Mouse (Mus musculus) cerebellum, postnatal 4 days (tissue): ENCODE measurements around the gene Hist1h3e.

Experiments used
- DNase-seq, 2 experiments: peaks; one replicate each; pipeline ENCODE4 v3.0.0; 2022; ENCODE audit warnings: low spot score in 2 of 2, mixed read lengths in 1 of 2

Gene Hist1h3e

GRCm38 (mm10) chr13:23537006-23537710 lies 25.0 kb downstream of the Hist1h3e start:
- no peak for DNase-seq

GRCm38 (mm10) chr13:23536076-23536822 lies 25.9 kb downstream of the Hist1h3e start:
- no peak for DNase-seq

GRCm38 (mm10) chr13:23535137-23536075 lies 26.8 kb downstream of the Hist1h3e start, which contains the start of gene Hist1h3g:
Hist1h3g (plus strand) TSS chr13:23535422.
- DNase-seq: peak; percentile 72 to 84

- no peak for DNase-seq
These were observed 27.6 kb downstream of the Hist1h3e start for GRCm38 (mm10) chr13:23534368-23535131.

DNA sequence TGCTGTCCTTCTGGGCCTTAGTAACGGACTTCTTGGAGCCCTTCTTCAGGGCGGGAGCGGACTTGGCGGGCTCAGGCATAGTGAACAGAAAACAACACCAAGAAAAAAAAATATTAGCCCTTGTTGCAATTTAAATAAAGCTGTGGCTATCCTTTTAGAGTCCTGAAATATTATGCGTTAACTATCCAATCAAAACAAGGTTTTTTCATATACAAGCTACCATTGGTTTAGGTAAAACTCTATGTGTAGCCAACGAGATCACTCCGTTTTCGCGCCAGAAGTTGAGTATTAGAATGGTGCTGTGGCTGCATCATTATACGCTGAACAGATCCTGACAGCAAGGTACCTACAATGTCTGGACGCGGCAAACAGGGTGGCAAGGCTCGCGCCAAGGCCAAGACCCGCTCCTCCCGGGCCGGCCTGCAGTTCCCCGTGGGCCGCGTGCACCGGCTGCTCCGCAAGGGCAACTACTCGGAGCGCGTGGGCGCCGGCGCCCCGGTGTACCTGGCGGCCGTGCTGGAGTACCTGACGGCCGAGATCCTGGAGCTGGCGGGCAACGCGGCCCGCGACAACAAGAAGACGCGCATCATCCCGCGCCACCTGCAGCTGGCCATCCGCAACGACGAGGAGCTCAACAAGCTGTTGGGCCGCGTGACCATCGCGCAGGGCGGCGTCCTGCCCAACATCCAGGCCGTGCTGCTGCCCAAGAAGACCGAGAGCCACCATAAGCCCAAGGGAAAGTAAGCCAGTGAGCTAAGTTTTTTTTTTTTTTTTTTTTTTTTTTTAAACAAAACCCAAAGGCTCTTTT lies 28.4 kb downstream of the Hist1h3e start, which contains the start of gene Hist1h2af:
TSS of gene Hist1h2af (plus strand) at position 347 of the 808 bp plus-strand sequence.
- peak in 1 of 2 experiments; percentile 59 for DNase-seq

DNA sequence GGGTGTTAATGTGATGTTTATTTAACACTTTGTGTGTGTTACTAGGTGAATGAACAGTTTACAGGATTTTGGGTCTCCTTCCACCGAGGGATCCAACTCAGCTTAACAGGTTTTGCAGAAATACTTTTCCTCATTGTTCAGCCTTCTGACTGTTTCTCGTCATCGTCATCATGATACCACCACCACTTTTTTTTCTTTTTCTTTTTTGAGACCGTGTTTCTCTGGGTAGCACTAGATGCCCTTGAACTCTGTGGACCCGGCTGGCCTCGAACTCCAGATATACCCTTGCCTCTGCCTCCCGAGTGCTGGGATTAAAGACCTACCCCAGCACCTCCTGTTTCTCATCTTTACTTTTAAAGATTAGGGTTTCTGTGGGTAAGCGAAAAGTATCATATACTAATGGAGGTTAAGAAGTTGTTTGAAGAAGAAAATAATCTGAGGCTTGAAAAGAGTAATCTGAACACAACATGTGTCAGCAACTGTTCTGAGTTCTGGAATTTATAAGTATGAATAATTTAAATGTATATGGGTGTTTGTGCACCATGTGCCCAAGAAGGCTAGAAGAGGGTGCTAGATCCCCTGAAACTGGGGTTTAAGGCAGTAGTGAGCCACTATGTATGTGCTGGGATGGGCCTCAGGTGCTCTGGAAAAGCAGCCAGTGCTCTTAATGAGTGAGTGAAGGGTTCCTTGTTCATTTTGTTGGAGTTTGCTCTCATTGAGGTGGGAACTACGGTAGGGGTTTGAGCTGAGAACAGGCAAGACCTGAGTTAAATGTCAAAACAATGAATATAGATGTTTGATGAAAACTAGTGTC lies 29.7 kb downstream of the Hist1h3e start:
- no peak for DNase-seq

DNA sequence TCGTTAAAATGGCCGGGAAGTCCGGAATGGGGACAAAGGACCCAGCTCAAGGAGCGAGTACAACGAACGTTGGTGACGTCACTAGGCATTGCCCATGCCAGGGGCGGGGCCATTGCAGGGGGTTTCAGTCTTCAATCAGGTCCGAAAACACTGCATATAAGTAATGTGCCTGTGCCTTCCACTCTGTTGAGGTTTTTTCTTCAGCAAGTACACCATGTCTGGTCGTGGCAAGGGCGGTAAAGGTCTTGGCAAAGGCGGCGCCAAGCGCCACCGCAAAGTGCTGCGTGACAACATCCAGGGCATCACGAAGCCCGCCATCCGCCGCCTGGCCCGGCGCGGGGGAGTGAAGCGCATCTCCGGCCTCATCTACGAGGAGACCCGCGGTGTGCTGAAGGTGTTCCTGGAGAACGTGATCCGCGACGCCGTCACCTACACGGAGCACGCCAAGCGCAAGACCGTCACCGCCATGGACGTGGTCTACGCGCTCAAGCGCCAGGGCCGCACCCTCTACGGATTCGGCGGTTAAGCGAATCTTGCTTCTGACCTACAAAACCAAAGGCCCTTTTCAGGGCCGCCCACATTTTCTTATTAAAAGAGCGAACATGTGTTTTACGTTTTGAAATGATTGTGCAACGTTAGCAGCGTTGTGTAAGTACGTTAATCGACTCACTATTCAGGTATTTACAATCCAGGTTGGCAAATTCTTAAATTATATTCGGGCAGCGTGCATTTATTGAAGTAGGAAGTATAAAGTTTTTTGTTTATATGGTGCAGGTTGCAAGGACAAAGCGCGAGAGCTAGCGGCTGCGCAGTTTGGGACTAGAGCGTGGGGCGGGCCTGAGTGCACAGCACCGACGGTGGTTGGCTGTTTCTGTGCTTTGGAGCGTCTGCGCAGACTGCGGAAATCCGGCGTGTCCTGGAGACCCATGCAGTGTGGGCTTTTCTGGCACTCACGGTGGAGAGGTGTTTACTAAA lies 31.0 kb downstream of the Hist1h3e start, which contains the start of gene Hist1h4h:
TSS of gene Hist1h4h (plus strand) at position 150 of the 975 bp plus-strand sequence.
- DNase-seq: peak; percentile 87 to 96

- peak in 1 of 2 experiments; percentile 60 for DNase-seq
These were observed 31.8 kb downstream of the Hist1h3e start for GRCm38 (mm10) chr13:23530181-23530900.

DNA sequence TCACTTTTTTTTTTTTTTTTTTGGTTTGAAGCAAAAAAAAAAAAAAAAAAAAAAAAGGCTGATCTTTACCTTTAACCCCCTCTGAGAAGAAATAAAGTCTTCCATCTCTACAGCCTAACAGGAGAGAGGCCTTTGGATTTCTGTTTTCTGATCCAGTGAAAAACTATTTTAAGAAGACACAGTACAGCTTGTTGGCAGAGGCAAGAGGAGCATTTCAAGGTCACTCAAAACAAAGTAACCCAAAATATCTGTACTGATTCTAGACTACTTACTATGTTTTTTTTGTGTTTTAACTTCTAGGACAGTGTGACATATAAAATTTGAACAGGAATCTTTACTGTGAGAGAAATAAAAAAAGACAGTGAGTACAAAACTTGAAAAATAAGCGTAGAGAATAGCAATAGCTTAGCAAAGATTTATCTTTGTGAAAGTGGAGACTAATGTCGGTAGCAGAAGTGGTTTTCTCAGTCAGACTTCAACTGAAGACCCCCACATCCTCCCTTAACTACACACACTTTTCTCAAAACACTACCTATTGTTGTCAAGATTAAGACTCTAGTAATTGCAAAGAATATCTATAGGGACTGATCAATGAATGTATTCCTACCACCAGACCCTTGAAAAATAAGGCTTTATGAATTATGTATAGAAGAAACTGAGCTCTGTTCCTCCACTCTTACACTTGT lies 32.5 kb downstream of the Hist1h3e start:
- DNase-seq: no peak

DNA sequence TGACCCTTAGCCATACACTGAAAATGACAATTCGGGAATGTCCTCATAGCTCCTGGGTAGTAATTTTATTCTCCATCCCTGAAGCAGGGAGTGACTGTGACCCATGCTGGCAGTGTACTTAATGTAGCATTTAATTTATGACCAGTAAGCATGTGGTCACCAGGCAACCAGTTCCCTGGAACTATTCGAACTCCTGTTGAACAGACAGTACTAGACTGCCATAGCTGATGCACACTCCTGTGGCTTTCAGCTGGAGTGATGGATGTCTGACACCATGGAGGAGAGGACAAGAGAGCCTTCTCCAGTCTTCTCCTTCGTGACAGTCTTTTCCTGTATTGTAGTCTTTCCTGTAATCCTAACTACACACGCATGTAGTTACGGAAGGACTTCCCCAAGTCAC lies 33.2 kb downstream of the Hist1h3e start:
- DNase-seq: no peak

- DNase-seq: peak; percentile 89 to 96
These were observed 35.9 kb downstream of the Hist1h3e start for GRCm38 (mm10) chr13:23526312-23526711.

GRCm38 (mm10) chr13:23525901-23526300 lies 36.3 kb downstream of the Hist1h3e start:
- no peak for DNase-seq

GRCm38 (mm10) chr13:23524654-23525053 lies 37.5 kb downstream of the Hist1h3e start:
- peak; percentile 72 to 75 for DNase-seq

GRCm38 (mm10) chr13:23523976-23524375 lies 38.2 kb downstream of the Hist1h3e start:
- DNase-seq: no peak

- peak in 1 of 2 experiments; percentile 64 for DNase-seq
These were observed 40.5 kb downstream of the Hist1h3e start for GRCm38 (mm10) chr13:23521703-23522102.

DNA sequence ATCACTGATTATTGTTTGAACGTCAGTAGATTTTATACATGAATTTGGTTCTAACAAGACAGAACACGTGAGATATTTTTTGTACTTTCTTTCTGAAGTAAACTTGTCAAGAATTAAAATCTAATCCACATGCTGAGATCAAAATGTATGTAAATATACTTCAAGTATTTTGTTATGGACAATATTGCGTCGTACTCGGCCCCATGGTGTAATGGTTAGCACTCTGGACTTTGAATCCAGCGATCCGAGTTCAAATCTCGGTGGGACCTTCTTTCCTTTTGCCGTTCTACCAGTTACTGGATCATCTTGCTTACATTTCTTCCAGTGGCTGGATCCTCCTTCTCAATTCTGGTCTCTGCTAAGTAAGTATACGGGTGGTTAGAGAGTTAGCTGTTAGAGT lies 42.8 kb downstream of the Hist1h3e start:
- DNase-seq: peak in 1 of 2 experiments; percentile 64

GRCm38 (mm10) chr13:23518885-23519284 lies 43.3 kb downstream of the Hist1h3e start:
- peak in 1 of 2 experiments; percentile 73 for DNase-seq
